Mouse (Mus musculus) liver, embryonic 14.5 days (tissue): ENCODE results near the gene Gm9913. TPM values are rescaled to one million over a fixed set of nuclear protein-coding genes. Genes with fewer than 3 reads are reported as not detected.

Experiments used
- ATAC-seq: fragments of 200-750 bp; cut with Nextera tagmentation; 2 replicates; pipeline ENCODE4 v1.8.0; 2017; ENCODE audit warnings: moderate number of reproducible peaks, mild to moderate bottlenecking, moderate library complexity; ENCODE audit not compliant: insufficient read depth
- DNase-seq, 3 experiments: peaks; one replicate each; pipeline ENCODE4 v3.0.0-alpha.2; 2012 to 2013; ENCODE audit warnings: low read depth in 3 of 3, low spot score in 3 of 3
- H3K27ac ChIP-seq: fragments of 300-500 bp; sonication (generic); 2 replicates; pipeline ENCODE4 v1.5.1; 2014; ENCODE audit warnings: moderate library complexity, mild to moderate bottlenecking, control low read depth, inconsistent platforms
- H3K27me3 ChIP-seq: fragments of 300-500 bp; sonication (generic); 2 replicates; pipeline ENCODE4 v1.6.1; 2014; ENCODE audit warnings: mild to moderate bottlenecking, low read length, moderate library complexity; ENCODE audit not compliant: control insufficient read depth, insufficient read depth
- H3K36me3 ChIP-seq: fragments of 300-500 bp; sonication (generic); replicated peaks from 2 replicates; pipeline ENCODE4 v1.6.1; 2014; ENCODE audit warnings: low read depth; ENCODE audit not compliant: control insufficient read depth, insufficient read depth
- H3K4me1 ChIP-seq, 2 experiments: fragments of 200-500 bp in 1 of 2; fragments of 300-500 bp in 1 of 2; sonication (generic) in 1 of 2; replicated peaks; 2 replicates each; pipeline ENCODE4 v1.6.1; 2012 to 2014; ENCODE audit warnings: antibody characterized with exemption in 1 of 2, inconsistent platforms in 1 of 2, low read length in 1 of 2; ENCODE audit not compliant: control insufficient read depth in 2 of 2, insufficient read depth in 2 of 2
- H3K4me2 ChIP-seq: fragments of 300-500 bp; sonication (generic); 2 replicates; pipeline ENCODE4 v1.6.1; 2014; ENCODE audit warnings: low read depth, mild to moderate bottlenecking, control low read depth, moderate library complexity
- H3K4me3 ChIP-seq, 2 experiments: fragments of 200-500 bp in 1 of 2; fragments of 300-500 bp in 1 of 2; sonication (generic) in 1 of 2; 2 replicates each; pipeline ENCODE4 v1.5.1; 2012 to 2014; ENCODE audit warnings: low read depth in 2 of 2, low read length in 2 of 2, mild to moderate bottlenecking in 2 of 2, control low read depth in 1 of 2, inconsistent platforms in 1 of 2, moderate library complexity in 1 of 2; ENCODE audit not compliant: insufficient read depth in 1 of 2
- H3K9ac ChIP-seq: fragments of 300-500 bp; sonication (generic); replicated peaks from 2 replicates; pipeline ENCODE4 v1.6.1; 2014; ENCODE audit warnings: mild to moderate bottlenecking, control low read depth, moderate library complexity
- H3K9me3 ChIP-seq: fragments of 300-500 bp; sonication (generic); 2 replicates; pipeline ENCODE4 v1.6.1; 2016; ENCODE audit warnings: low read length, mixed read lengths; ENCODE audit not compliant: control insufficient read depth
- CTCF ChIP-seq: IDR thresholded peaks from 2 replicates; pipeline ENCODE4 v1.5.1; 2016; ENCODE audit warnings: antibody characterized with exemption, low read depth, control low read depth
- EP300 ChIP-seq: IDR thresholded peaks from 2 replicates; pipeline ENCODE4 v1.6.1; 2016; ENCODE audit warnings: antibody characterized with exemption, low read depth
- WGBS: fragments of 180-500 bp; shearing (Covaris S2); extraction: QIAGEN DNeasy Blood & Tissue Kit; methylation state at CpG from one replicate; pipeline ENCODE4 v1.1.7; 2014; ENCODE audit not compliant: insufficient replicate concordance; 5-methylcytosine and 5-hydroxymethylcytosine counted together
- polyA plus RNA-seq, 2 experiments: library from polyadenylated mRNA; depleted of rRNA in 1 of 2; stranded (reverse) in 1 of 2; unstranded in 1 of 2; fragments of >200 nt; fragmentation: Nextera tagmentation in 1 of 2; extraction: Ambion mirVana in 1 of 2; gene quantifications; 2 replicates each; pipeline versions ENCODE4 v1.2.1 to v1.2.3; 2012 to 2014

The Gm9913 gene
- polyA plus RNA-seq, 2 experiments, result not detected

DNA sequence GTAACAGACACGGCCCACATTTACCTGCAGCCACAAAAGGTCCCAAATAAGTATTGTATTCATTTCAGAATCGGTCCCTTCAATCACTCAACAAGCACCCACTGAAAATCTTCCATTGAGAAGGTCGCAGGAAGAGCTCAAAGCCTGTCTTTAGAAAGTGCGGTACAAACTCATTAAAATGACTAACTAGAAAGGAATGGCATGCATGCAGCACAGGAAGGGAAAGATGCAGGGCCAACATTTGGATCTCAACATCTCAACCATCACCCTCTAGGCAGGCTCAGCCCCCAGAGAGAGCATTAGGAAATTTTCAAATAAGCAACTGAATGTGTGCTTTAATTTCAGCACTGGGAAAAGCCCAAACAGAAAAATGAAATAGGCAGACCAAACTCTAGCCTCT, 33.2 kb upstream of the Gm9913 start:
- H3K4me2 ChIP-seq, result no peak overlapping the region
- H3K4me1 ChIP-seq, result peaks cover 0 to 2% of the 10 kb centered on the region in 2 experiments; a peak in 1 of 4 replicates
- no peak for DNase-seq
- TF ChIP-seq EP300, result no peak
- TF ChIP-seq CTCF, result no peak
- ATAC-seq, result no peak
- H3K27ac ChIP-seq, result no peak overlapping the region
- no peak overlapping the region for H3K9ac ChIP-seq
- WGBS, result 62% methylated on average over 4 of the region's 4 CpGs
- no peak overlapping the region for H3K4me3 ChIP-seq
- no peaks in the 10 kb centered on the region for H3K36me3 ChIP-seq
- no peaks in the 10 kb centered on the region for H3K9me3 ChIP-seq
- H3K27me3 ChIP-seq, result no peaks in the 10 kb centered on the region

- Histone ChIP-seq H3K4me2 (no peak overlapping the region), H3K27ac (no peak overlapping the region), H3K27me3 (no peaks in the 10 kb centered on the region), H3K36me3 (no peaks in the 10 kb centered on the region), H3K9ac (no peak overlapping the region), H3K4me1 (peaks cover 0 to 2% of the 10 kb centered on the region in 2 experiments; a peak in 1 of 4 replicates), H3K9me3 (no peaks in the 10 kb centered on the region), H3K4me3 (no peak overlapping the region)
- no peak for TF ChIP-seq EP300
- no peak for DNase-seq
- ATAC-seq, result no peak
- WGBS, result 53% methylated on average over 2 of the region's 2 CpGs
Measured at GRCm38 (mm10) chr2:125473228-125473627, 31.7 kb upstream of the Gm9913 start.

DNA sequence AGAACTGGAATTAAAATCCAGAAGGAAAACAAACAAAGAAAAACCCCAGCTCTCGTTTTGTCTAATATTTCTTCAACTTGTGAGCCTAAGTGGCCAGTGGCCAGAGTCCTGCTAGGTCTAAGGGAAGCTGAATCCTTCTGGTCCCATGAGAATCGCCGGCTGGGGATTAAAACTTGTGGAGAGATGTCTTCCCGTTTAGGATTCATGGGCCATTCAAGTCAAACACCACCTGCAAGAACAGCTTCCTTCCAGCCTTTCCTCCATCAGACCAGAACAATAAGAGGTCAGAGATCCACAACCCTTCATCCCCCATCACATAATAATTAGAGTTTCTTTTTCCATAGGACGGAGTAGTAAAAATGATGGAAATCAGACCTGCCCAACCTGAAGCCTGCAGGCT, 30.2 kb upstream of the Gm9913 start:
- TF ChIP-seq CTCF (no peak), EP300 (no peak)
- Histone ChIP-seq H3K27me3 (no peaks in the 10 kb centered on the region), H3K4me2 (no peak overlapping the region), H3K27ac (no peak overlapping the region), H3K4me1 (peaks cover 0 to 2% of the 10 kb centered on the region in 2 experiments; a peak in 1 of 4 replicates), H3K4me3 (no peak overlapping the region), H3K36me3 (no peaks in the 10 kb centered on the region), H3K9ac (no peak overlapping the region), H3K9me3 (no peaks in the 10 kb centered on the region)
- ATAC-seq, result no peak
- WGBS, result 55% methylated on average over 5 of the region's 5 CpGs
- no peak for DNase-seq

GRCm38 (mm10) chr2:125476231-125476630, 28.7 kb upstream of the Gm9913 start:
- 49% methylated on average over 3 of the region's 3 CpGs for WGBS
- Histone ChIP-seq H3K4me1 (no peaks in the 10 kb centered on the region), H3K27me3 (no peaks in the 10 kb centered on the region), H3K36me3 (no peaks in the 10 kb centered on the region), H3K9ac (no peak overlapping the region), H3K4me2 (no peak overlapping the region), H3K9me3 (no peaks in the 10 kb centered on the region), H3K27ac (no peak overlapping the region), H3K4me3 (no peak overlapping the region)
- no peak for TF ChIP-seq CTCF
- TF ChIP-seq EP300, result no peak
- ATAC-seq (no peak), DNase-seq (no peak)

DNA sequence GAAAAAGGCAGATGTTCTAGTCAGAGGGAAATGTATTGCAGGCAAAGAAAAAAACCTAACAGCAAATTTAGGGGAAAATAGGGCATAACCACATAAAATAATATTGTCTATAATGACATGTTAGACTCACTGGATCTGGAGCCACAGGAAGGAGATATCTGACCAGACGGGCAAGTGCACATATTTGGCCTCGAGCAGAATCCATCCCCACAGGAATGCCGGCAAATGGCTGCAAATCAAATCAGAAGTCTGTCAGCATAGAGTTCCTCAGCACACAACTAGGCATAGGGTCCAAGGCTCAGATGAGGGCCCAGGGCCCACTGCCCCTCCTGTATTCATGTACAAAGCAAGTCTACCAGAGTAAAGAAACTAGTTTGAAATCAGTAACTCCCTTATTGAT, 27.5 kb upstream of the Gm9913 start:
- no peaks in the 10 kb centered on the region for H3K9me3 ChIP-seq
- ATAC-seq (no peak), DNase-seq (no peak)
- H3K27ac ChIP-seq, result no peak overlapping the region
- WGBS, result 59% methylated on average over 3 of the region's 3 CpGs
- H3K4me2 ChIP-seq, result no peak overlapping the region
- no peaks in the 10 kb centered on the region for H3K36me3 ChIP-seq
- no peaks in the 10 kb centered on the region for H3K27me3 ChIP-seq
- no peaks in the 10 kb centered on the region for H3K4me1 ChIP-seq
- no peak overlapping the region for H3K9ac ChIP-seq
- TF ChIP-seq CTCF (no peak), EP300 (no peak)
- no peak overlapping the region for H3K4me3 ChIP-seq

DNA sequence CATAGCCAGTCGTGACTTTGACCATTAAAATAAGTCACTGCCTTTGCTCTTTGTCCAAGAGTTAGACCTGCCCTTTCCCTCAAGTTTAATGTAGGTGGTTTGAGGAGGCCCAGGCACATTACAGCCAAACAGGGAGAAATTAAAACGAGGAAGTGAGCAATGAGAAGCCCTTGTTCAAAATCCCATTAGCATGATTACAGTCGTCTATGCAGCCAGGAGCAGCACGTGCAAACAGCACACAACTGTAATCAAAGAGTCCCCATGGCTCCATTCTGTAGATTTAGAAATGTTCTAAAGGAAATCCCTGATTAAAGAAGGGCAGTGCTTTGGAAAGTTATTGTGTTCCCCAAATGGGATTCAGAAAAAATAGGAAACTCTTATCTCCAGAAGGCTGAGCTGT, 26.2 kb upstream of the Gm9913 start:
- Histone ChIP-seq H3K27ac (no peak overlapping the region), H3K4me2 (no peak overlapping the region), H3K4me3 (no peak overlapping the region), H3K9ac (no peak overlapping the region), H3K9me3 (no peaks in the 10 kb centered on the region), H3K36me3 (no peaks in the 10 kb centered on the region), H3K27me3 (no peaks in the 10 kb centered on the region), H3K4me1 (no peaks in the 10 kb centered on the region)
- WGBS, result 31% methylated on average over 4 of the region's 4 CpGs
- ATAC-seq, result no peak
- no peak for DNase-seq
- TF ChIP-seq EP300, result no peak
- TF ChIP-seq CTCF, result no peak
